Mouse (Mus musculus): ENCODE results near the gene Drap1. TPM values are rescaled to one million over a fixed set of nuclear protein-coding genes. Genes with fewer than 3 reads are reported as not detected.

Drap1 gene
- total RNA-seq (2021): 100 to 1,000 TPM; 473 to 502 TPM
- long read RNA-seq, experiment 1, transcript Drap1-203 (7 exons, 939 nt): minor isoform, 67 of 1,418 reads
- long read RNA-seq, experiment 1, transcript Drap1-201 (7 exons, 992 nt): major isoform, 1,136 of 1,418 reads
- long read RNA-seq, experiment 1, transcript Drap1-210 (7 exons, 727 nt): minor isoform, 20 of 1,418 reads
- long read RNA-seq, experiment 1, transcript Drap1-209 (6 exons, 734 nt): minor isoform, 21 of 1,418 reads
- long read RNA-seq, experiment 1, partial matches to known transcripts: 120 of 1,418 reads
- long read RNA-seq, experiment 1, other reads (novel, unspliced or antisense): 37 of 1,418 reads
- long read RNA-seq, experiment 2, transcript Drap1-209 (6 exons, 734 nt): minor isoform, 12 of 1,034 reads
- long read RNA-seq, experiment 2, transcript Drap1-201 (7 exons, 992 nt): major isoform, 866 of 1,034 reads
- long read RNA-seq, experiment 2, transcript Drap1-204 (3 exons, 674 nt): minor isoform, 11 of 1,034 reads
- long read RNA-seq, experiment 2, transcript Drap1-203 (7 exons, 939 nt): minor isoform, 51 of 1,034 reads
- long read RNA-seq, experiment 2, partial matches to known transcripts: 73 of 1,034 reads
- long read RNA-seq, experiment 2, other reads (novel, unspliced or antisense): 13 of 1,034 reads

- peak; percentile 96 for DNase-seq
These were observed at the start of gene Drap1, which contains the start of gene AI837181 for GRCm38 (mm10) chr19:5424782-5425741. Drap1 (minus strand) TSS chr19:5424979. AI837181 (plus strand) TSS chr19:5425144.

GRCm38 (mm10) chr19:5473720-5474119 is 48.9 kb upstream of the Drap1 start, which contains the start of gene Efemp2:
Efemp2 (plus strand) TSS chr19:5473954.
- peak; percentile 85 for DNase-seq

DNA sequence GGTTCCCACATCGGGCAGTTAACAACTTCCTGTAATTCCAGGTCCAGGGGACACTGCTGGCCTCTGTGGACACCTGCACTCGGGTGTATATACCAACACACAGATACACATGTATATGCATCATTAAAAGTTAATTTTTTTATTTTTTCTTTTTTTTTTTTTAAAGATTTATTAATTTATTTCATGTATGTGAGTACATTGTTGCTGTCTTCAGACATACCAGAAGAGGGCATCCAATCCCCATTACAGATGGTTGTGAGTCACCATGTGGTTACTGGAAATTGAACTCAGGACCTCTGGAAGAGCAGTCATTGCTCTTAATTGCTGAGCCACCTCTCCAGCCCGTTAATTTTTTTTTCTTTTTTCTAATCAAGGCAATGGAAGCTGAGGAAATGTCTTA is 48.1 kb upstream of the Drap1 start:
- no peak for DNase-seq

DNA sequence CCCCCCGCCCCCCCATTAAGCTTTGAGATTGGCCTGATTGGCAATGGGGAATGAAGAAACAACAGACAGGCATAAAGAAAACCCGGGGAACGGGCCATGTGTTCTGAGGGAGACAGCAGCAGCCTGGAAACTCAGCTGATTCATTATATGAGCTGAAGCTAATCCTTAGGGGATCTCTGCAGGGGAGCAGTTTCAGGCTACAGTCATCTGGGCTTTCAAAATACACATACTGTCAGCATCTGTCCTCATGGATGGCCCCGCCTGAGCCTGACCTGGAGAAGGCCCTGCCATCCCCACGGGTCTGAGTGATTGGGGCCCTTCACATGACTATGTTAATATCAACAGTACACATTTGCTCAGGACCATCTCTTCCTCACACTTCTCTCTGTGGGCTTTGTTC is 47.1 kb upstream of the Drap1 start:
- no peak for DNase-seq

DNA sequence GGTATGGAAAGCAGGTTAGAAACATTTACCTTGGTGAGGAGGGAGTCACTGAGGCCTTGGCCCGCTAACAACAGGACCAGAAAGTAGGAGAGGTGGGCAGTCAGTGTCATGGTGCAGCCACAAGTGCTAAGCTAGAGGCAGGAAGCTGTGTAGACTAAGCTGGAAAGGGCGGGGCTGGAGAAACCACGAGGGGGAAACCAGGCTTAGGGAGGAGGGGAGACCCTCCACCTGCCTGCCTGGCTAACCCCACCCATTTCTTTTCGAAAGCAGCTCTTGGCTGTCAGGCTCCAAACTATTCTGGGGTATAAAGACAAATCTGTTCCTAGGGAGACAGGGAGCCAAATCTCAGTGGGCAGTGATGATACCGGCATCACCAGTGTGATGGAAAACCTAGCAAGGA is 43.6 kb upstream of the Drap1 start, which contains the start of gene Ctsw:
Gene Ctsw (minus strand): TSS at position 134 of the 400 bp plus-strand sequence.
- DNase-seq: no peak

DNA sequence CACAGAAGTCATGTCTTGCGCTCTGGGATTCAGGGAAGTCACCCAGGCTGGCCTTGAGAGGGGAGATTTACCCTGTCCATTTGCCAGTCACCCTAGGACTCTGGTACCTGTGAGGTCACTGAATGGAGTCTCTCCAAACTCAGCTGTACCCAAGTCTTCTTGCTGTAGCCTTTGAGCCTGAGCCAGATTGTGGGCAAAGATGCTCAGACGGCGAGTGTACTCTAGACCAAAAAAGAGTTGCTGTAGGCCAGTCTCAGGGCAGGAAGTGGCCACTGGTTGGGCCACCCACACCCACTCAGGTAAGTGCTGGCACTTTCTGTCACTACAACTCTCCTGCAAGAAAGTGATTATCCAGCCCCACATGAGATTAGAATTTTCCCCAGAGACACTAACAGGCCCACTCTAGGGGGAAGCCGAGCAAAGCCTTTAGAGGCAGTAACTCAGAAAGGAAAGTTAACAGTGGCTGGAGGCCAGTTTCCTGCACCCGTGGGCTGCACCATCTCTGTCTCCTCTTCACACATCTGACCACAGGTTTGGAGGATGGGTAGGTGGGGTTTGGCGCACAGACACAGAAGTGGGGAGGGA is 42.2 kb upstream of the Drap1 start:
- DNase-seq: no peak

DNA sequence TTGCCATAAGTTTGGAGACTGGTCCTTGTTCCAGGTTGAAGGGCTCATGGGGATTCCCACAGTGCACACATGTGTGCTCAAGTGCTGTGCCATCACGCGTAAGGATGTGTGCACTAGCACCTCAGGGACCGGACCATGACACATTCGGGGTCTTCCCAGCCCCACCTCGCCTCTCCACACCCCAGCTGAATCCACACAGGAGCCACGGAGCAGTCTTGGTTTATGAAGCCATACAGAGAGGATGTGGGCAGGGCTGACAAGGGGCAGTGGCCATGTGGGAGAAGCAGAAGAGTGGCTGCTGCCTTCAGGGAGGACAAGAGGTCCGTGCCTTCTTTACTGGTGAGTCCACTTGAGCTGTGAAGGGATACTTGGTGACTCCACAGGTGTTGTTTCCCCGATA is 40.3 kb upstream of the Drap1 start:
- no peak for DNase-seq

- DNase-seq: no peak
These were observed 39.2 kb upstream of the Drap1 start for GRCm38 (mm10) chr19:5463791-5464562.

- no peak for DNase-seq
These were observed 38.4 kb upstream of the Drap1 start for GRCm38 (mm10) chr19:5463212-5463611.

GRCm38 (mm10) chr19:5461411-5461810 is 36.6 kb upstream of the Drap1 start:
- DNase-seq: no peak

DNA sequence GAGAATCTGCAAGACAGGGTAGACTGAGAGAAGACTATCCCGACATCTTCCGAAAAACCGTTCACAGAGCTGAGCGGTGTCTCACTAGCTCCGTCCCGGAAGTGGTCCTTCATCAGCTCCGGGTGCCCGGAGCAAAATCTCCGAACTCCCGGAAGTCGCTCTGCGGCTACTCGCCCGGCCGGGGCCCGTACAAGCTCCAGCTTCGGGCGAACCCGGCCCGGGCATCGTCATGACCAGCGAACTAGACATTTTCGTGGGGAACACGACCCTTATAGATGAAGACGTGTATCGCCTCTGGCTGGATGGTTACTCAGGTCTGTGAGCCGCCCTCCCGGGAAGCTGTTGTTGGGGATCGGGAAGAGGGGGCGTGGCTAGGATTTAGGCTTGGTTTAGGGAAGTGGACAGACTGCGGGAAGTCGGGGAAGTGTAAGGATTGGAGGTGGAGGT is 35.7 kb upstream of the Drap1 start, which contains the start of gene Fibp:
Gene Fibp (plus strand): TSS at position 151 of the 447 bp plus-strand sequence.
- peak; percentile 81 for DNase-seq

DNA sequence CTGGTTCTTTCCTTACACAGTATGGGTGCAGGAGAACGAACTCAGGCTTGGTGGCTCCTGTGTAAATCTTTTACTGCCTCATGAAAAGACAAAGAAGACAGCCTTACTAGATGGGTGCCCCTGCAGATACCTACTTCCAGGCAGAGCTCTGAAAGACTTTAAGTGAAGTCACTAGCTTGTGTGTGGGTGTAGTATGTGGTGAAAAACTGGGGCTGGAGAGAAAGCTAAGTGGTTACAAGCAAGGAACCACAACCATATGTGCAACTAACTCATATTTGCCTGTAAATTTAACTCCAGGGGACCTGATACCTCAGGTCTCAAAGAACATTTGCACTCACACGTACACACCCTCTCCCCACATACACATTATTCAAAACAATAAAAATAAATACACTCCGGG is 35.1 kb upstream of the Drap1 start:
- no peak for DNase-seq

- DNase-seq: no peak
These were observed 34.2 kb upstream of the Drap1 start for GRCm38 (mm10) chr19:5459019-5459418.

- no peak for DNase-seq
These were observed 33.1 kb upstream of the Drap1 start, which contains the start of gene Ccdc85b for GRCm38 (mm10) chr19:5457746-5458442. Ccdc85b (minus strand) TSS chr19:5457894.

DNA sequence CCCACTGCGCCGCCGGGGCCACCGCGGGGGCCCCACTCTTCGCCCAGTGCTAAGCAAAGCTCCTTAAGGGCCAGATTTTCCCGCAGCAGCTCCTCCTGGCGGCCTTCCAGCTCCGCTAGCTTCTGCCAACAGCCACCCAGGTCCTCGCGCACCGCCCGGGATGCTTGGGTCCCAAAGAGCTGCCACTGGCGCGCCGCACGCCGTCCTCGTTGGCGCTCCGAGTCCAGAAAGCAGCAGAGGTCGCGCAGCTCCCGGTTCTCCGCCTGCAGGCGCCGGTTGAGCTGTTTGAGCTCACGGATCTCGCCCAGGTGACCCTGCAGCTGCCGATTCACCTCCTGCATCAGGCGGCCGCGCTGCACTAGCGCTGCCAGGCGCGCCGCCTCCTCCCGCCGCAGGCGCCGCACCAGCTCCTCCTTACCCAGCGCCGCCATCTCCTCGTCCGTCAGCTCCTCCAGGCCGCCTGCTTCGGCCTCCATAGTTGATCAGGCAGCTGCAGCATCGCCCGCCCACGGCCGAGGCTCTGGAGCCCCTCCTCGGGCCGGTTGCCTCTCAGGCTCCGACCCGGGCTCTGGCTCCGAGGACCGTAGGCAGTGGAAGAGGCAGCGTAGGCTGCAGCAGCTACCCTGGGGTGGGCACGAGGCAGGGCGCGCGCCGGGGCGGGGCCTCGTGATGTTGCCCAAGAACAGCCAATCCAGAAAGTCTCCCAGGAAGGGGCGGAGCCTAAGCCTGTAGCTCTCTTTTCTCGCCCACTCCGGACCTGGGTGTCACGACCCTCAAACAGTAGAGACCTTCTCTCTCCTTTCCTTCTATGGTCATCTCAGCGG is 32.4 kb upstream of the Drap1 start:
- peak; percentile 96 for DNase-seq

DNA sequence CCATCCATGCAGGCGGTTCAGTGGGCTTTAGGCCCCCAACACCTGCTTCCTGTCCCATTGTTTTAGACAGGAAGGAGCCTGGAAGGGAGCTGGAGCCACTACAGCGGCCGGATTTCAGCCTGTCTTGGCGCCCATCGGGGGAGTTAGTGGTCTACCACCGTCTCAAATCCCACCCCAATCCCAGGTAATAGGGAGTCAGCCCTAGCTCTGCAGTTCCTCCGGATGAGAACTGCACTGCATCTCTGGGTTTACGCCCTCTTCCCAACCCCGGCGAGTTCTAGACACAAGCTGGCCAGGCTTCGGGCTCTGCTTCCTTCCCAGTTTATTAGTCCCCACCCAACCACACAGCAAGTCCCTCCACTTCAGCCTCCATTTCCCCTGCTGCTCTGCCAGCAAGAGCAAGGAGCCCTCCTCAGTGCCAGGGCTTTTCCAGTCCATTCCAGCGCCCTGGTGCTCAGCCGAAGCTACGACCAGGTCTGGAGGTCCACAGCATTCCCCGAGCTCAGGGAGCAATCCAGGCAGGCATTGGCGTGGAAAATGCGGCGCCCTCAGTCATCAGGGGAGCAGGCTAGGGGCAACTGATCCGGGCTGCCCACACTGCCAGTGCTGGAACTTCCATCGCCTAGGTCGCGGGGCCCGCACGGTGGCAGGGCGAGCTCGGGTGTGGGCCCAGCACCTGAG is 31.6 kb upstream of the Drap1 start:
- no peak for DNase-seq

DNA sequence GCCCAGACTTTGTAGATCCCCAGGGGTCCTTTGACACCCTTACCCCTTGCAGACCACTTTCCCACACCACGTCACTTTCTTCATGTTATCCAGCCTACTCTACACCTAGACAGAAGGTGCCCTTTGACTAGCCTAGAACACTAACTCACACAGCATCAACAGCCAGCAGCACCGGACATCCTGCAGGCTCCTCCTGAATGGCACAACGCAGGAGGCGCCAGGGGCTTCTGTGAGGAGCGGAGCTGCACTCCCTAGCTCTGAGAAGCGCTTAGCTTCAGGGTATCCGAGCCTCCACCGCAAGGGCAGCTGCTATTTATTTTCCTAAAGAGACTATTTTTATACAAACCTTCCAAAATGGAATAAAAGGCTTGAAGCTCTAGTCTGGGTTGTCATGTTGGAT is 30.8 kb upstream of the Drap1 start:
- no peak for DNase-seq

GRCm38 (mm10) chr19:5455037-5455436 is 30.3 kb upstream of the Drap1 start:
- DNase-seq: no peak

- no peak for DNase-seq
These were observed 27.0 kb upstream of the Drap1 start for GRCm38 (mm10) chr19:5451766-5452165.
